Mouse (Mus musculus): ENCODE measurements around the gene Whamm.

GRCm38 (mm10) chr7:81569851-81570250 lies 1.2 kb upstream of the Whamm start:
- TF ChIP-seq CTCF (IDR thresholded peaks at IDR 0.05; ENCODE audit: low read depth, low read length) (no peak), POLR2A (IDR thresholded peaks at IDR 0.05; ENCODE audit: borderline replicate concordance, low read depth, low read length) (no peak)

Data from bone marrow macrophage, adult 2 months (primary cell).